Mouse (Mus musculus) urinary bladder, adult 2 months (tissue): Measurements from ENCODE around the gene Gm17416. TPM values are rescaled to one million over a fixed set of nuclear protein-coding genes. Genes with fewer than 3 reads are reported as not detected.

ENCODE experiments used
- DNase-seq: peaks from one replicate; pipeline ENCODE4 v3.0.0; 2022; ENCODE audit warnings: low spot score
- polyA plus RNA-seq: library from polyadenylated mRNA; depleted of rRNA; stranded (reverse); fragments of >200 nt; gene quantifications from 2 replicates; pipeline ENCODE4 v1.2.3, GENCODE M21; 2012; rRNA removed

The Gm17416 gene
- polyA plus RNA-seq, 1 experiment, result not detected

GRCm38 (mm10) chr2:152604057-152604456 is 34.9 kb downstream of the Gm17416 start, which contains the start of gene Defb36:
Defb36 (plus strand) TSS chr2:152604327.
- DNase-seq, result no peak

- DNase-seq, result no peak
These were observed 38.6 kb downstream of the Gm17416 start for GRCm38 (mm10) chr2:152607746-152608145.

GRCm38 (mm10) chr2:152608719-152609118 is 39.6 kb downstream of the Gm17416 start:
- no peak for DNase-seq

GRCm38 (mm10) chr2:152612193-152612592 is 43.1 kb downstream of the Gm17416 start:
- no peak for DNase-seq

DNA sequence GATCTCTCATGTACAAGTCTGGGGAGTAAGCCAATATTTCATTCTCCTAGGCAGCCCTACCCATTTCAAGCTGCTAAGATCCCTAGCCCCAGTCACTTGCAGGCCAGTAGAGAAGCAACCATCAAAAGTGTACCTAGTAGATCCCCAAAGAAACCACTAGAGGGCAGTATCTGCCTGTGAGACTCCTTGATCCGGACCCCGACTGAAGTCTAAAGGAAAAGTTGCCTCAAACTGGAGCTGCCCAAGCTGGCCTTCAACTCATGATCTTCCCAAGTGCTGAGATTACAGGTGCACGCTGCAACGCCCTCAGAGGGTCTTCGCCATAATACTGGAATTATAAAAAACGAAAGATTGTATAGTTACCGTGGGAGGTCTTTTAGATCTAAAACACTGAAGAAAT is 46.4 kb downstream of the Gm17416 start:
- DNase-seq, result no peak

DNA sequence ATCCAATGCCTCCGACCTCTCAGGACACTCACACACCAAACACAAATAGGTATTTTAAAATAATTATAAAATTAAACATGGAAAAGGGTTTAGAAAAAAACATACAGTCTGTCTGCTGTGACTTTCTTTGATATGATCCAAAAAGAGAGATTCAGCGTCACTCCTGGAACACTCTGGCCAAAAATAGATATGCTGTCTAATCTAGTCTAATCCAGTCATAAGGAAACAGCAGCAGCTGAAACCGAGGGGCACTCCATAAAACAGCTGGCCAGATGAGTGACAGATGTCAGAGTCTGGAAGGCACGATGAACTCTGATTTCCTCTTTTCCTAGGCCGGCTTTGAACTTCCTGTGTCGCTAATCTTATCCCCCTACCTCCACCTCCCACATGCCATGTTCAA is 47.3 kb downstream of the Gm17416 start:
- DNase-seq, result no peak

DNA sequence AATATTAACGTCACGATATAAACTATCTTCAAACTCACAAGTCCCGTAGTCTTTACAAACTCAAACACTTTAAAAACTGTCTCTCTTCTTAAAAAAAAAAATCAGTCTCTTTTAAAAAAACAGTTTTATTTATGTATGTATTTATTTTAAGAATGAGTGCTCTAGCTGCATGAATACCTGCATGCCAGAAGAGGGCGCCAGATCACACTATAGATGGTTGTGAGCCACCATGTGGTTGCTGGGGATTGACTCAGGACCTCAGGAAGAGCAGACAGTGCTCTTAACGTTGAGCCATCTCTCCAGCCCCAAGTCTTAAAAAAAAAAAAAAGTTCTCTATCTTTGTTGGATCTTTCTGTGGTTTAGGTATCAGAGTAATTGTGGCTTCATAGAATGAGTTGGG is 48.2 kb downstream of the Gm17416 start:
- DNase-seq, result no peak

Other genes starting within 250 kb of the Gm17416 start
- 110 and 132 TPM in 2 replicates for gene Rbck1, start 236.7 kb upstream of the Gm17416 start, polyA plus RNA-seq
- gene Trib3, start 225.3 kb upstream of the Gm17416 start, polyA plus RNA-seq, result 2.4 and 2.9 TPM in 2 replicates
- not detected in 2 replicates for gene Nrsn2, start 192.7 kb upstream of the Gm17416 start, polyA plus RNA-seq
- 8.6 and 12.6 TPM in 2 replicates for gene Sox12, start 171.3 kb upstream of the Gm17416 start, polyA plus RNA-seq
- 8.7 and 9.7 TPM in 2 replicates for gene Zcchc3, start 154.3 kb upstream of the Gm17416 start, polyA plus RNA-seq
- gene 6820408C15Rik, start 153.8 kb upstream of the Gm17416 start, polyA plus RNA-seq, result 0.40 and 0.45 TPM in 2 replicates
- not detected in 2 replicates for gene Defb23, start 104.7 kb upstream of the Gm17416 start, polyA plus RNA-seq
- gene Defb20, start 92.3 kb upstream of the Gm17416 start, polyA plus RNA-seq, result not detected in 2 replicates
- not detected in 2 replicates for gene Defb22, start 79.2 kb upstream of the Gm17416 start, polyA plus RNA-seq
- gene Defb26, start 57.6 kb upstream of the Gm17416 start, polyA plus RNA-seq, result not detected in 2 replicates
- gene Defb28, start 51.1 kb upstream of the Gm17416 start, polyA plus RNA-seq, result not detected in 2 replicates
- not detected in 2 replicates for gene Defb29, start 29.2 kb upstream of the Gm17416 start, polyA plus RNA-seq
- not detected in 2 replicates for gene Defb21, start 3.4 kb downstream of the Gm17416 start, polyA plus RNA-seq
- gene Defb19, start 11.0 kb downstream of the Gm17416 start, polyA plus RNA-seq, result not detected in 2 replicates
- gene Defb45, start 30.1 kb downstream of the Gm17416 start, polyA plus RNA-seq, result 0.21 TPM in 1 of 2 replicates, not detected in the other
- not detected in 2 replicates for gene Defb36, start 35.0 kb downstream of the Gm17416 start, polyA plus RNA-seq
- 0.78 and 0.95 TPM in 2 replicates for gene Defb25, start 53.7 kb downstream of the Gm17416 start, polyA plus RNA-seq
- gene Rem1, start 57.6 kb downstream of the Gm17416 start, polyA plus RNA-seq, result 9.4 and 11.7 TPM in 2 replicates
- gene H13, start 100.1 kb downstream of the Gm17416 start, polyA plus RNA-seq, result 64.3 and 67.2 TPM in 2 replicates
- 17.1 and 17.8 TPM in 2 replicates for gene Mcts2, start 117.7 kb downstream of the Gm17416 start, polyA plus RNA-seq
- gene Id1, start 166.9 kb downstream of the Gm17416 start, polyA plus RNA-seq, result 416 and 633 TPM in 2 replicates
- 9.6 and 10.0 TPM in 2 replicates for gene Cox4i2, start 184.8 kb downstream of the Gm17416 start, polyA plus RNA-seq